Mouse (Mus musculus): Measurements from ENCODE around the gene Neurl1b. TPM values are rescaled to one million over a fixed set of nuclear protein-coding genes. Genes with fewer than 3 reads are reported as not detected.
A peak's percentile ranks its signal among the peaks of the same experiment; 100 is the strongest.

Gene Neurl1b
- 1 to 10 TPM; 2.6 to 3.0 TPM for total RNA-seq (2021)
- long read RNA-seq, experiment 1, partial matches to known transcripts: 0 of 1 reads
- long read RNA-seq, experiment 1, other reads (novel, unspliced or antisense): 1 of 1 reads
- long read RNA-seq, experiment 2, partial matches to known transcripts: 0 of 1 reads
- long read RNA-seq, experiment 2, other reads (novel, unspliced or antisense): 1 of 1 reads

- peak; percentile 41 for DNase-seq (ENCODE audit: low spot score)
These were observed at the start of gene Neurl1b for GRCm38 (mm10) chr17:26414523-26415354. TSS of gene Neurl1b (plus strand) at chr17:26414829.

- no peak for DNase-seq (ENCODE audit: low spot score)
These were observed 47.8 kb upstream of the Neurl1b start for GRCm38 (mm10) chr17:26366792-26367191.

GRCm38 (mm10) chr17:26368336-26368992 lies 46.2 kb upstream of the Neurl1b start:
- peak; percentile 50 for DNase-seq (ENCODE audit: low spot score)

- DNase-seq (ENCODE audit: low spot score): peak; percentile 45
These were observed 43.9 kb upstream of the Neurl1b start for GRCm38 (mm10) chr17:26370521-26371245.

GRCm38 (mm10) chr17:26371246-26371535 lies 43.4 kb upstream of the Neurl1b start:
- no peak for DNase-seq (ENCODE audit: low spot score)

- DNase-seq (ENCODE audit: low spot score): no peak
These were observed 41.4 kb upstream of the Neurl1b start for GRCm38 (mm10) chr17:26373211-26373610.

GRCm38 (mm10) chr17:26376416-26376815 lies 38.2 kb upstream of the Neurl1b start:
- peak; percentile 38 for DNase-seq (ENCODE audit: low spot score)

GRCm38 (mm10) chr17:26376994-26377744 lies 37.5 kb upstream of the Neurl1b start:
- no peak for DNase-seq (ENCODE audit: low spot score)

- no peak for DNase-seq (ENCODE audit: low spot score)
These were observed 34.2 kb upstream of the Neurl1b start for GRCm38 (mm10) chr17:26380280-26380985.

GRCm38 (mm10) chr17:26380986-26381446 lies 33.6 kb upstream of the Neurl1b start:
- no peak for DNase-seq (ENCODE audit: low spot score)

- DNase-seq (ENCODE audit: low spot score): no peak
These were observed 33.0 kb upstream of the Neurl1b start for GRCm38 (mm10) chr17:26381613-26382012.

- no peak for DNase-seq (ENCODE audit: low spot score)
These were observed 32.5 kb upstream of the Neurl1b start for GRCm38 (mm10) chr17:26382176-26382575.

GRCm38 (mm10) chr17:26382687-26383086 lies 31.9 kb upstream of the Neurl1b start:
- DNase-seq (ENCODE audit: low spot score): no peak

GRCm38 (mm10) chr17:26384111-26384510 lies 30.5 kb upstream of the Neurl1b start:
- no peak for DNase-seq (ENCODE audit: low spot score)

GRCm38 (mm10) chr17:26385252-26386130 lies 29.1 kb upstream of the Neurl1b start:
- no peak for DNase-seq (ENCODE audit: low spot score)

- no peak for DNase-seq (ENCODE audit: low spot score)
These were observed 28.5 kb upstream of the Neurl1b start for GRCm38 (mm10) chr17:26386131-26386481.

GRCm38 (mm10) chr17:26388106-26388505 lies 26.5 kb upstream of the Neurl1b start:
- DNase-seq (ENCODE audit: low spot score): peak; percentile 64

GRCm38 (mm10) chr17:26389241-26389640 lies 25.4 kb upstream of the Neurl1b start:
- no peak for DNase-seq (ENCODE audit: low spot score)

GRCm38 (mm10) chr17:26390666-26391065 lies 24.0 kb upstream of the Neurl1b start:
- DNase-seq (ENCODE audit: low spot score): no peak
